Mouse (Mus musculus) neutrophil, adult 59 days (primary cell): ENCODE data around the gene Ptch2. TPM values are rescaled to one million over a fixed set of nuclear protein-coding genes. Genes with fewer than 3 reads are reported as not detected.

Source experiments
- total RNA-seq, 2 experiments: library from RNA; stranded (reverse); gene quantifications; 1 replicate in 1 of 2; 2 replicates in 1 of 2; pipeline ENCODE4 v1.2.4; 2023

Ptch2 gene
- total RNA-seq: 1 to 10 TPM; 3.0 to 3.2 TPM

GRCm38 (mm10) chr4:117095551-117096452, at the start of gene Ptch2:
TSS of gene Ptch2 (plus strand) at chr4:117096075.

GRCm38 (mm10) chr4:117125348-117125909, 29.6 kb downstream of the Ptch2 start, which contains the start of gene Btbd19:
TSS of gene Btbd19 (minus strand) at chr4:117125725.

GRCm38 (mm10) chr4:117126675-117127290, 30.9 kb downstream of the Ptch2 start, which contains the start of gene Tctex1d4:
TSS of gene Tctex1d4 (plus strand) at chr4:117126794.

GRCm38 (mm10) chr4:117133817-117134600, 38.1 kb downstream of the Ptch2 start, which contains the start of gene Plk3:
TSS of gene Plk3 (minus strand) at chr4:117133963.

GRCm38 (mm10) chr4:117155792-117156355, 60.0 kb downstream of the Ptch2 start, which contains the start of gene Rps8:
TSS of gene Rps8 (minus strand) at chr4:117156243.

Other genes with a start within 250 kb of the Ptch2 start
- gene Zswim5, start 218.7 kb upstream of the Ptch2 start, total RNA-seq: under 1 TPM in 1 of 2 experiments, not detected in 1; 0.07 TPM
- 10 to 100 TPM; 43.9 to 63.0 TPM for gene Urod, start 101.7 kb upstream of the Ptch2 start, total RNA-seq
- gene Hectd3, start 100.8 kb upstream of the Ptch2 start, total RNA-seq: 10 to 100 TPM; 31.7 to 35.4 TPM
- 1 to 10 TPM; 6.9 to 9.4 TPM for gene Eif2b3, start 76.7 kb upstream of the Ptch2 start, total RNA-seq
- 10 to 100 TPM; 40.8 to 55.3 TPM for gene Btbd19, start 29.6 kb downstream of the Ptch2 start, total RNA-seq
- 1 to 10 TPM; 1.5 to 3.1 TPM for gene Tctex1d4, start 30.7 kb downstream of the Ptch2 start, total RNA-seq
- 100 to 1,000 TPM; 242 to 273 TPM for gene Plk3, start 37.9 kb downstream of the Ptch2 start, total RNA-seq
- 100 to 1,000 TPM; 709 to 723 TPM for gene Rps8, start 60.2 kb downstream of the Ptch2 start, total RNA-seq
- 10 to 100 TPM; 24.1 to 26.3 TPM for gene Kif2c, start 86.6 kb downstream of the Ptch2 start, total RNA-seq
- gene Tmem53, start 155.9 kb downstream of the Ptch2 start, total RNA-seq: 1 to 10 TPM in 1 of 2 experiments, under 1 TPM in 1; 0.60 to 1.4 TPM
- not detected for gene Armh1, start 156.1 kb downstream of the Ptch2 start, total RNA-seq